Mouse (Mus musculus): ENCODE data around the gene Nfu1. TPM values are rescaled to one million over a fixed set of nuclear protein-coding genes. Genes with fewer than 3 reads are reported as not detected.

Nfu1 gene
- polyA plus RNA-seq (2012; fragmentation: generic; extraction: Trizol) = 10 to 100 TPM; 37.3 to 95.0 TPM

GRCm38 (mm10) chr6:87008887-87009286 lies at the start of gene Nfu1:
TSS of gene Nfu1 (plus strand) at chr6:87009236.

GRCm38 (mm10) chr6:87042337-87043130 lies 33.5 kb downstream of the Nfu1 start, which contains the start of gene Gfpt1:
TSS of gene Gfpt1 (plus strand) at chr6:87042846.

Other genes starting within 250 kb of the Nfu1 start
- gene Anxa4, start 215.7 kb upstream of the Nfu1 start, polyA plus RNA-seq (2012; fragmentation: generic; extraction: Trizol) = 100 to 1,000 TPM in 1 of 2 experiments, 10 to 100 TPM in 1; 34.8 to 113 TPM
- gene Aak1, start 159.7 kb upstream of the Nfu1 start, polyA plus RNA-seq (2012; fragmentation: generic; extraction: Trizol) = 1 to 10 TPM in 1 of 2 experiments, under 1 TPM in 1; 0.64 to 5.0 TPM
- gene Gfpt1, start 33.6 kb downstream of the Nfu1 start, polyA plus RNA-seq (2012; fragmentation: generic; extraction: Trizol) = 1 to 10 TPM in 1 of 2 experiments, under 1 TPM in 1; 0.85 to 9.8 TPM
- gene D6Ertd527e, start 95.5 kb downstream of the Nfu1 start, polyA plus RNA-seq (2012; fragmentation: generic; extraction: Trizol) = under 1 TPM; 0.01 to 0.14 TPM